Comparison of ENCODE assay signal across 13 mouse cellular contexts in the genomic region with DNA sequence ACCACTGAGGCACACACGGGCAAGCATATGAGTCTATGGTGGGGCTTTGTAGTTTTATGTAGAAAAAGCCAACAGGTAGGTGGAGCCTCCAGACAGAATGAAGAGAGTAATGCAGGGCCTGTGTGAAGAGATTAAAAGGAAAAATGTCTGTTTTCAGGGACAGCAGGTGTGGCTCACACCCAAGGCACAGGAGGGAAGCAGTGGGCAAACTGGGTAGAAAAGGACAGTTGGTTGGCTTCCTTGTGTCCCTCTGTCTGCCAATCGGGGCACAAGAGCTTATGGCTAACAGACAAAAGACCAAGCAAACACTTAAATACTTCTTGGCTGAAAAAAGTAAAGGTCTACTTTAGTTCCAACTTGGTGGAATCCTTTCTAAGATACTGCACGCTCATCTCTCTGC.
"Had no signal": no experiment of that assay in that cellular context is flagged by ENCODE, and none has a peak within 500 bp of the region (broad histone marks: within the 10 kb centered on the region; RNA-seq: fewer than 3 reads in every experiment).

No protein-coding gene starts in this region.

- ATAC-seq: midbrain, embryonic 16.5 days had no signal

- DNase-seq: lung, adult 18-20 months; lung, embryonic 14.5 days; lung, postnatal 10 days; lung, postnatal 4 days; midbrain, embryonic 14.5 days; retina, postnatal 1 day; right cerebral cortex, adult 18-20 months; right cerebral cortex, postnatal 25 days; right cerebral cortex, postnatal 4 days; thymus, adult 2 months; thymus, postnatal 14 days; thymus, postnatal 36 days had no signal
